8 mouse cellular contexts compared by ENCODE assay signal in genomic region chr12:24974446-24975114, GRCm38 (mm10). TPM values are rescaled to one million over a fixed set of nuclear protein-coding genes. Genes with fewer than 3 reads are reported as not detected.
DNase-seq lines count a peak whose midpoint lies in the region; ATAC-seq lines count a peak whose summit lies in the region.

Gene Kidins220, plus strand, starts transcription at chr12:24974925.

- peak; percentile 96 for DNase-seq in MN1 (ENCODE audit: low spot score)
- DNase-seq in cerebellum, adult 9-10 months, result peak; percentile 96
- DNase-seq in frontal cortex, adult 2 months (ENCODE audit: extremely low spot score in 1 of 2, low spot score in 1 of 2), result peak; percentile 87 to 96
- peak; percentile 97 for DNase-seq in hindbrain, embryonic 11.5 days (ENCODE audit: low spot score)
- DNase-seq in layer of hippocampus, postnatal 10 days (ENCODE audit: low spot score in 2 of 2), result peak; percentile 98
- peak; percentile 98 for DNase-seq in lung, postnatal 10 days
- DNase-seq in ovary, postnatal 36 days (ENCODE audit: low spot score), result peak; percentile 91
- DNase-seq in thymus, postnatal 25 days, result peak; percentile 97

- no peaks in the 10 kb centered on the region for H3K36me3 ChIP-seq in hindbrain, embryonic 11.5 days (ENCODE audit: control insufficient read depth, insufficient read depth, low read length)

- H3K4me1 ChIP-seq in hindbrain, embryonic 11.5 days (replicated peaks; ENCODE audit: control insufficient read depth, insufficient read depth, low read length), result no peaks in the 10 kb centered on the region

- peak within 1 kb of the TSS; percentile 79 for H3K4me3 ChIP-seq in hindbrain, embryonic 11.5 days (ENCODE audit: low read depth, low read length)

- H3K4me2 ChIP-seq in hindbrain, embryonic 11.5 days (replicated peaks; ENCODE audit: low read depth, low read length), result peak within 1 kb of the TSS; percentile 47

- peak; percentile 95 for ATAC-seq in hindbrain, embryonic 11.5 days (ENCODE audit: low FRiP score)

- H3K9me3 ChIP-seq in hindbrain, embryonic 11.5 days (ENCODE audit: control insufficient read depth, low read length), result no peaks in the 10 kb centered on the region

- H3K27me3 ChIP-seq in hindbrain, embryonic 11.5 days (ENCODE audit: control insufficient read depth, insufficient read depth, low read length), result no peaks in the 10 kb centered on the region

- peak within 1 kb of the TSS; percentile 80 for H3K9ac ChIP-seq in hindbrain, embryonic 11.5 days (ENCODE audit: low read depth, low read length)

- H3K27ac ChIP-seq in hindbrain, embryonic 11.5 days (ENCODE audit: low read depth, low read length), result peak within 1 kb of the TSS; percentile 89

- WGBS in hindbrain, embryonic 11.5 days, result 15% methylated on average over 27 of the region's 29 CpGs

RNA-seq across cellular contexts. Expression of gene Kidins220, which starts in this region (rescaled TPM):
- polyA plus RNA-seq in frontal cortex, adult 2 months (2012; rRNA removed), result 221 and 222 TPM in 2 replicates
- polyA plus RNA-seq in hindbrain, embryonic 11.5 days (2014; fragmentation: Nextera tagmentation; extraction: Ambion mirVana), result 65.9 and 69.2 TPM in 2 replicates
- 100 to 1,000 TPM; 334 to 351 TPM for total RNA-seq in layer of hippocampus, postnatal 10 days (2021)

Comparison
In these comparisons a context has a peak if more than half of its experiments do, and no peak if none do; other contexts are left out.
1. Peak in every context shown above with its lines: DNase-seq, ATAC-seq, H3K4me3 ChIP-seq and H3K27ac ChIP-seq.